Mouse (Mus musculus): Measurements from ENCODE around the gene Lap3. TPM values are rescaled to one million over a fixed set of nuclear protein-coding genes. Genes with fewer than 3 reads are reported as not detected.

The Lap3 gene
- polyA plus RNA-seq, 1 experiment = 182 TPM

DNA sequence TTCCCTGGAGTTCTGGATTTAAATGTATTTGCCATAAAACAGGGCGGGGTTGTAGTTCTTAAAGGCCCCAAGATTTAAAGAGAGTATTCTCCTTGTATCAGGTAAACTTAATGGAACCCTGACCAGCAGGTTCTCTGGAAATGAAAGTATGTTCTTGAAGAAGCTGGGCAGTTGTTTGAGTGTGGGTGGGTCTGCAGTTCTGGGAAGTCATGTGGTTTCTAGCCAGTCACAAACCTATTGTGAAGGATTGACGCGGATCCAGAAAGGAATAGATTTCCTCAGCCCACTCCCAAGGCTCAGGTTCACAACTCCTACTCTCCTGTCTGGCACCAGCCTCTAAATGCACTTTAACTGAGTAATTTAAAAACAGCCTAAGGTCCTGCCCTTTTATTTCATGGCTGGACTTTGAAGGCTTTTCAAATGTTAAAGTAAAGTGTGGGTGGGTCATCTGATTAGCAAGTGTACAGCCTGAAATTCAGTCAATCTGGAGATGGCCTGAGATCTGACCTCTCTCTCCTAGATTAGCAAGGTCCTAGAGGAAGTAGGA lies 2.3 kb downstream of the Lap3 start:
- no peak for DNase-seq (ENCODE audit: low read depth)

GRCm38 (mm10) chr5:45496042-45496441 lies 2.9 kb downstream of the Lap3 start:
- no peak for DNase-seq (ENCODE audit: low read depth)

- DNase-seq (ENCODE audit: low read depth) = no peak
Observed at GRCm38 (mm10) chr5:45496479-45496878, 3.3 kb downstream of the Lap3 start.

GRCm38 (mm10) chr5:45496930-45497550 lies 3.9 kb downstream of the Lap3 start:
- no peak for DNase-seq (ENCODE audit: low read depth)

GRCm38 (mm10) chr5:45497564-45497963 lies 4.4 kb downstream of the Lap3 start:
- no peak for DNase-seq (ENCODE audit: low read depth)

DNA sequence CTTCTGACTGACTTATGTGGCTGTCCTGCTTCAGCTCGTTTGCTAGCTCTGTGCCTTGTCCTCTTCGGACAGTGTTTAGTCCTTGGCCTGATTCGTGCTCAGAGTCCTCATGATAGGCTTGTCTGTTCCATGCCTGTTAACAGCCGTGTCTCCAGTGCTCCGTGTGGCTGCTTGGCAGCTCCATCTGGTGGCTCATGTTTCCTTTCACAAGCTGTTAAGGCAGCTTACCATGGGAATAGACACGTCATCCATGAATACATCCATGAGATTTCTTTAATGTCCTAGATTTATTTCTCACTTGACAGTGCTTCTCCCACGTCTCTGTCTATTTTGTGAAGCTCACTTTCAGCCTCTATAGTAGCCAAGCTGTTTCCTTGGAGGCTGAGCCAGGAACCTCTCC lies 16.9 kb downstream of the Lap3 start:
- no peak for DNase-seq (ENCODE audit: low read depth)

DNA sequence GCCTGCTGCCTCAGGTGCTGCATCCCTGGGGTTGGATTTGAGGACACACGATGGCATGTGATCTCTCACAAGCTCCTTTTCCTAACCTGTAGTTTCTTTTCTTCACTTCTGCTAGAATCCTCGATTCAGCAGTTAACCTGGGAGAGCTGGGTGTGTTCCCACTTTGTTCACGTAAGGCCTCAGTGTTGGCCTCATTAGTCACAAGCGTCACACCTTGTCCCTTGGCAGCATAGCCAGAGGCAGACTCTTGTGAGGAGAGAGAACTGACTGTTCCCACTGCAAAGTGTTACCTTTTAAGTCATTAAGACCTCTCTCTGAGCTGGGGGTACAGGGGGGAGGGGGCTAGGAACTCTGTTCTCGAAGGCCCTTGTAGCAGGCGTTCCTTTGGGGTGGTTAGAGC lies 19.7 kb downstream of the Lap3 start:
- DNase-seq (ENCODE audit: low read depth) = no peak

GRCm38 (mm10) chr5:45513511-45513910 lies 20.3 kb downstream of the Lap3 start:
- no peak for DNase-seq (ENCODE audit: low read depth)

- DNase-seq (ENCODE audit: low read depth) = no peak
Observed at GRCm38 (mm10) chr5:45514599-45514998, 21.4 kb downstream of the Lap3 start.

DNA sequence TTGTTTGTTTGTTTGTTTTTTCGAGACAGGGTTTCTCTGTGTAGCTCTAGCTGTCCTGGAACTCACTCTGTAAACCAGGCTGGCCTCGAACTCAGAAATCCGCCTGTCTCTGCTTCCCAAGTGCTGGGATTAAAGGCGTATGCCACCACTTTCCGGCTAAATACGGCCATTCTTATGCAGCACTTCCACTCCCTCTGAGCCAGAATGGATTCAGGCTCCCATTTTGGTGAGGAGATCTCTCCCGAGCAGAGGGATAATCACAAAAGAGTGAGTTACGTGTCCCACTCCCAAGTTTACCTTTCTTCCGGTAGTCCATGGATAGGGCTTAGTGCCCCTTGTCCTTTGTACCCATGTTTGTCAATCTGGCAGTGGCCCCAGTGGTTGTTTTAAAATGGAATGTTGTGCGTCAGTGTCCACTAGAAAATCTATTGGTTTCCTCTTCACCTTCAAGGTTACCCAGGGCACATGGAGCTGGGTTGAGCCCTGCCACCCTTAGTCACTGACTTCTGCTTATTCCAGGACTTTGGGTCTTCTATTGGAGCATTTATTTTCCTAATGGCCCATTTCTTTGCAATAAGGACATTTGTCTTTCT lies 22.1 kb downstream of the Lap3 start:
- no peak for DNase-seq (ENCODE audit: low read depth)

GRCm38 (mm10) chr5:45519960-45520808 lies 27.0 kb downstream of the Lap3 start, which contains the start of gene Med28:
TSS of gene Med28 (plus strand) at chr5:45520229.
- DNase-seq (ENCODE audit: low read depth) = no peak

GRCm38 (mm10) chr5:45520809-45521110 lies 27.6 kb downstream of the Lap3 start:
- no peak for DNase-seq (ENCODE audit: low read depth)

GRCm38 (mm10) chr5:45521601-45522000 lies 28.4 kb downstream of the Lap3 start:
- no peak for DNase-seq (ENCODE audit: low read depth)

GRCm38 (mm10) chr5:45525101-45525500 lies 31.9 kb downstream of the Lap3 start:
- no peak for DNase-seq (ENCODE audit: low read depth)

- no peak for DNase-seq (ENCODE audit: low read depth)
Observed at GRCm38 (mm10) chr5:45526338-45526737, 33.2 kb downstream of the Lap3 start.

DNA sequence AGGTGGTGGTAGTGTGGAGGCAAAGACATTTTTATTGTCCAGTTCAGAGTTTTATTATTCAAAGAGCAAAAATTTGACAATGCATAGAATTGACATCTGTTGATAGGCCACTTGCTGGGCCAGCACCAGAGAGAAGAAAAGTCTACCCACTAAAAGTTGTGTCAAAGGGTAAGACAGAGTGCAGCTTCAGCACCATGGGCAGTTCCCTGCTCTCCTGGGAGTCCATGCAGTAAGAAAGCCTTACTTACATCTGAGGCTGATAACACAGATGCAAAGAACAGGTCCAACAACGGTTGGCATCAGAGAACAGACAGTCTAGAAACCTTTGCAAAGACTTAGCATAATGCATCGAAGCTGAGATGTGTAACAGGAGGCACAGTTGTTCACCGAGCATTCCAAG lies 36.5 kb downstream of the Lap3 start:
- no peak for DNase-seq (ENCODE audit: low read depth)

GRCm38 (mm10) chr5:45534319-45535098 lies 41.3 kb downstream of the Lap3 start:
- no peak for DNase-seq (ENCODE audit: low read depth)

- DNase-seq (ENCODE audit: low read depth) = no peak
Observed at GRCm38 (mm10) chr5:45535177-45535576, 42.0 kb downstream of the Lap3 start.

DNA sequence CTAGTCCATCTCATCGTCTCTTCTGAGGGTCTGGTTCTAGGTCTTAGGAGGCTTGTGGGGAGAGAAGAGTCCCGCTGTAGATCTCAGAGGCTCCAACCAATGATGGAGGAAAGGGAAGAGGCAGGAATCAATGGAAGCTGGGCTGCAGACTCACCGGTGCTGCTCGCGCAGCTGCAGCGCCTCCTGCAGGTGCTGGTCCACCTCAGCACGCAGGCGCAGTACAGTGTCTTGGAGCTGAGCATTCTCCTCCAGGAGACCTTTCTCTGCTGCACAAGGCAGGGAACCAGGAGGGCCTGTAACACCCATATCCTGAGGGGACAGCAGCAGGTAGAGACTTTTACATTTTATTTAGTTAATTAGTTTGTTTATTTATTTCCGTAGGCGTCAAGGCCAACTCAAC lies 46.3 kb downstream of the Lap3 start:
- no peak for DNase-seq (ENCODE audit: low read depth)

- DNase-seq (ENCODE audit: low read depth) = no peak
Observed at GRCm38 (mm10) chr5:45543374-45543773, 50.2 kb downstream of the Lap3 start.

DNA sequence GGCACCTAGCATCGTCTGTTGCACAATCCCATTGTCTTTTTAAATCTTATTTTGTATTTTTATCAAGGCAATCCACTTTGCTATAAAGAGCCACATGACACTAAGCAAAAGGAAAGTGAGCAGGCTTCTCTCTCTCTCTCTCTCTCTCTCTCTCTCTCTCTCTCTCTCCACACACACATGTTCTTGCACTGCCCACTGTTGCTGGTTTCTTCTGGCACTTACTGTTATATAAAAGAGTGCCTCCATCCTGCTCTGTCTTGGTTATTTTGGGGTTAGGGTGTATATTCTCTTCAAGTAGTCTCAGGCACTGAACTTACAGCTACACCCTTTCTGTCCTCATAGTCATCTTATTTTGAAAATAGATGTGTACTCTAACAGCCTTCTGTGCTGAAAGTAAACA lies 56.4 kb downstream of the Lap3 start:
- DNase-seq (ENCODE audit: low read depth) = no peak

All from gonadal fat pad, adult 2 months (tissue).